Mouse (Mus musculus) adrenal gland, postnatal 14 days (tissue): ENCODE results near the gene Rack1. TPM values are rescaled to one million over a fixed set of nuclear protein-coding genes. Genes with fewer than 3 reads are reported as not detected.
"Not testable (repeated sequence)": the region's sequence is repeated elsewhere in the genome, so short reads cannot be mapped to it uniquely, and the experiment has no call there.

ENCODE experiments used
- DNase-seq: peaks from one replicate; pipeline ENCODE4 v3.0.0; 2021; ENCODE audit warnings: mixed read lengths
- long read RNA-seq, 2 experiments: library from polyadenylated mRNA; stranded (forward); transcript quantifications; one replicate each; pipeline ENCODE4 v2.0.0; 2021
- total RNA-seq: library from RNA; stranded (reverse); gene quantifications from 2 replicates; pipeline ENCODE4 v1.2.3, GENCODE M21; 2021

Rack1 gene
- 735 and 919 TPM in 2 replicates for total RNA-seq
- long read RNA-seq, experiment 1, transcript Rack1-205 (7 exons, 1,542 nt), result minor isoform, 5 of 236 reads
- long read RNA-seq, experiment 1, transcript Rack1-201 (8 exons, 1,447 nt), result major isoform, 203 of 236 reads
- long read RNA-seq, experiment 1, partial matches to known transcripts, result 19 of 236 reads
- long read RNA-seq, experiment 1, other reads (novel, unspliced or antisense), result 5 of 236 reads
- long read RNA-seq, experiment 2, transcript Rack1-201 (8 exons, 1,447 nt), result major isoform, 144 of 179 reads
- long read RNA-seq, experiment 2, partial matches to known transcripts, result 23 of 179 reads
- long read RNA-seq, experiment 2, other reads (novel, unspliced or antisense), result 5 of 179 reads

- DNase-seq, result peak; percentile 93
Measured at GRCm38 (mm10) chr11:48799921-48800701, at the start of gene Rack1. TSS of gene Rack1 (plus strand) at chr11:48800332.

GRCm38 (mm10) chr11:48750428-48750827 is 49.7 kb upstream of the Rack1 start:
- no peak for DNase-seq

- not testable (repeated sequence) for DNase-seq
Measured at GRCm38 (mm10) chr11:48753534-48753933, 46.6 kb upstream of the Rack1 start.

GRCm38 (mm10) chr11:48759021-48759420 is 41.1 kb upstream of the Rack1 start:
- DNase-seq, result no peak

GRCm38 (mm10) chr11:48764119-48764518 is 36.0 kb upstream of the Rack1 start:
- DNase-seq, result no peak

- no peak for DNase-seq
Measured at GRCm38 (mm10) chr11:48767195-48767876, 32.8 kb upstream of the Rack1 start.

- peak; percentile 47 for DNase-seq
Measured at GRCm38 (mm10) chr11:48771691-48772090, 28.4 kb upstream of the Rack1 start.

- DNase-seq, result peak; percentile 52
Measured at GRCm38 (mm10) chr11:48774443-48775298, 25.5 kb upstream of the Rack1 start.

GRCm38 (mm10) chr11:48775483-48775882 is 24.6 kb upstream of the Rack1 start:
- peak; percentile 67 for DNase-seq

GRCm38 (mm10) chr11:48776664-48777063 is 23.5 kb upstream of the Rack1 start:
- DNase-seq, result peak; percentile 52

GRCm38 (mm10) chr11:48777303-48777702 is 22.8 kb upstream of the Rack1 start:
- no peak for DNase-seq

- DNase-seq, result peak; percentile 67
Measured at GRCm38 (mm10) chr11:48779450-48779849, 20.7 kb upstream of the Rack1 start.

GRCm38 (mm10) chr11:48782243-48782642 is 17.9 kb upstream of the Rack1 start:
- no peak for DNase-seq

GRCm38 (mm10) chr11:48787455-48788211 is 12.5 kb upstream of the Rack1 start:
- DNase-seq, result peak; percentile 59

GRCm38 (mm10) chr11:48788311-48789089 is 11.6 kb upstream of the Rack1 start:
- DNase-seq, result peak; percentile 85

GRCm38 (mm10) chr11:48789215-48789614 is 10.9 kb upstream of the Rack1 start:
- no peak for DNase-seq

GRCm38 (mm10) chr11:48789973-48790823 is 9.9 kb upstream of the Rack1 start:
- peak; percentile 92 for DNase-seq

- no peak for DNase-seq
Measured at GRCm38 (mm10) chr11:48790946-48791345, 9.2 kb upstream of the Rack1 start.

- DNase-seq, result not testable (repeated sequence)
Measured at GRCm38 (mm10) chr11:48791894-48792293, 8.2 kb upstream of the Rack1 start.
